Mouse (Mus musculus) limb, embryonic 11.5 days (tissue): ENCODE results near the gene F2. TPM values are rescaled to one million over a fixed set of nuclear protein-coding genes. Genes with fewer than 3 reads are reported as not detected.

Experiments
- ATAC-seq: fragments of 200-750 bp; cut with Nextera tagmentation; 2 replicates; pipeline ENCODE4 v1.8.0; 2017; ENCODE audit warnings: low read depth; ENCODE audit not compliant: insufficient number of reproducible peaks, low FRiP score, low TSS enrichment
- DNase-seq: peaks from one replicate; pipeline ENCODE4 v3.0.0-alpha.2; 2015; ENCODE audit warnings: low spot score
- H3K27ac ChIP-seq: fragments of 300-500 bp; sonication (generic); replicated peaks from 2 replicates; pipeline ENCODE4 v1.5.1; 2014; ENCODE audit warnings: low read depth, mild to moderate bottlenecking, low read length
- H3K27me3 ChIP-seq: fragments of 300-500 bp; sonication (generic); 2 replicates; pipeline ENCODE4 v1.6.1; 2014; ENCODE audit warnings: mild to moderate bottlenecking, low read length, mixed read lengths; ENCODE audit not compliant: control insufficient read depth, insufficient read depth
- H3K36me3 ChIP-seq: fragments of 300-500 bp; sonication (generic); 2 replicates; pipeline ENCODE4 v1.6.1; 2014; ENCODE audit warnings: mild to moderate bottlenecking, low read length, moderate library complexity, mixed read lengths; ENCODE audit not compliant: control insufficient read depth, insufficient read depth
- H3K4me1 ChIP-seq: fragments of 300-500 bp; sonication (generic); 2 replicates; pipeline ENCODE4 v1.6.1; 2014; ENCODE audit warnings: low read length, mixed read lengths; ENCODE audit not compliant: control insufficient read depth, insufficient read depth
- H3K4me2 ChIP-seq: fragments of 300-500 bp; sonication (generic); 2 replicates; pipeline ENCODE4 v1.6.1; 2014; ENCODE audit warnings: low read depth, mild to moderate bottlenecking, moderate library complexity; ENCODE audit not compliant: severe bottlenecking
- H3K4me3 ChIP-seq: fragments of 300-500 bp; sonication (generic); 2 replicates; pipeline ENCODE4 v1.5.1; 2014; ENCODE audit warnings: low read depth, low read length
- H3K9ac ChIP-seq: fragments of 300-500 bp; sonication (generic); 2 replicates; pipeline ENCODE4 v1.6.1; 2014; ENCODE audit warnings: mild to moderate bottlenecking, low read length
- H3K9me3 ChIP-seq: fragments of 300-500 bp; sonication (generic); 2 replicates; pipeline ENCODE4 v1.6.1; 2016; ENCODE audit warnings: low read length; ENCODE audit not compliant: control insufficient read depth
- WGBS: fragments of 180-500 bp; shearing (Covaris S2); extraction: QIAGEN DNeasy Blood & Tissue Kit; methylation state at CpG from one replicate; pipeline ENCODE4 v1.1.7; 2014; 5-methylcytosine and 5-hydroxymethylcytosine counted together
- polyA plus RNA-seq: library from polyadenylated mRNA; unstranded; fragments of >200 nt; fragmentation: Nextera tagmentation; extraction: Ambion mirVana; gene quantifications from 2 replicates; pipeline ENCODE4 v1.2.1, GENCODE M21; 2014

The F2 gene
- polyA plus RNA-seq, 1 experiment from 2014 or later: 0.24 TPM

DNA sequence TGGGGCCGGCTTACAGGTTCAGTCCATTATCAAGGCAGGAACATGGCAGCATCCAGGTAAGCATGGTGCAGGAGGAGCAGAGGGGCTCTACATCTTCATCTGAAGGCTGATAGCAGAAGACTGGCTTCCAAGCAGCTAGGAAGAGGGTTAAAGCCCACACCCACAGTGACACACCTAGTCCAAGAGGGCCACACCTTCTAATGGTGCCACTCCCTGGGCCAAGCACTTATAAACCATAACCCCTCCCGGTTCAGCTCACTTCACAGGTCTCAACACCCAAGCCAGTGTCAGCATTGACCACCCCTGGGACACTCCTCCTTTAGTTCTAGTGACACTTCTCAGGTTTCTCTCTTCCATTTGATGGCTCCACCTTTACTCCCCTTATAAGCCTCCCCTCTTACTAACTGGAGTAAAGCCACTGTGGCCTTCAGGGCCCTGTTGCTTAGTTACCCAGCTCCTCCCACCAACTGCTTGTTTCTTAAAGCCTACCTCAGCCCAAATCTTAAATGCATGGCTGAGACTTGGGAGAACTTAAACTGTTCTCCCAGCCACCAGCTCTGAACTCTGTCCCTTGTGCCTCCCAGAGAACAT, 6.7 kb upstream of the F2 start:
- H3K36me3 ChIP-seq: peaks cover 31% of the 10 kb centered on the region

DNA sequence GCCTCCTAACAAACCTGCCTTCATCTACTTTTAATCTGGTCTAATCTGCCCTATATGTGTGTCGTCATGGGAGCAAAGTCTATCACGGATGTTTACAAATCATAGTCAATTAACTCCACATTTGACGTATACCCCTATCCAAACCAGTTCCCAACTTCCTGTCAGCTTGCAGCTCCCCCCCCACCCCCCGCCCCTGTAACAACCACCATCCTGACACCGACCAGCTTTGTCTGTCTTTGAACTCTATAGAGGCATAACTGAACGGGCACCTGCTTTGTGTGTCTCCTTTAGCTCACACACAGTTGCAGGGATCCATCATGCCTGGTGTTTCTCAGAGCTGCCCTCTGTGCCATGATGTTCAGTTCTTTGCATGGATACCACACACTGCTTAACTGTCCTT, 2.7 kb upstream of the F2 start:
- no peak for ATAC-seq

More for the DNA sequence above, 6.7 kb upstream of the F2 start:
- no peak for DNase-seq
- WGBS: 84% methylated on average over 2 of the region's 2 CpGs
- Histone ChIP-seq H3K27me3 (no peaks in the 10 kb centered on the region), H3K4me1 (no peaks in the 10 kb centered on the region), H3K4me3 (no peak overlapping the region), H3K9ac (no peak overlapping the region), H3K27ac (no peak overlapping the region), H3K9me3 (no peaks in the 10 kb centered on the region), H3K4me2 (no peak overlapping the region)
- no peak for ATAC-seq

DNA sequence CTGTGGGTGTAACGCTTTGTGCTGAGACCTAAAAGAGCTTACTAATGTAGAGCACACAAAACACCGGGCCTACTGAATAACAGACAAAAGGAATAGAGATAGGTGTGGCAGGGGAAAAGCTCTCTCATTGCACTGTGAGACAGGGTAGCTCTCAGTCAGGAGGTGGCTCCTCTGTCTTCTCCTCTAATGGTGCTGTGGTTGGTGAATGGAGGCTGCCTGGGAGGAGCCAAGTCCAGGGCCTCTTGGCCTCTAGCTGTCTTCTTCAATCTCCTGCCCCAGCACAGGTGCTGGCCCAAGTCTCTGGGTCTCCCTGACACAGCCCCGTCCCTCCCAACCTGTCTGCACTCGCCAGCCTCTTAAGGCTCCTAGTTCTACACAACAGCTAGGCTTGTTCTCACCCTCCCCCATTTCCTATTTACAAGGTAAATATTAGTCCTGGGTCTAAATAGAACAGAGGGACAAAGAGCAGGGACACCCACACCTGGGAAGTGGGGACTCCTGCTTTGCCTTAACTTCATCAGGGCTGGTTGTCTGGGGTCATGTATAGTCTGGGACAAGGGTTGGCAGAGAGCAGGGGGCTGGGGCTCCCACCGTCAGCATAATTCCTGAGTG, 619 bp upstream of the F2 start:
- no peak for DNase-seq
- Histone ChIP-seq H3K4me3 (no peak overlapping the region), H3K4me1 (no peaks in the 10 kb centered on the region), H3K9me3 (no peaks in the 10 kb centered on the region), H3K9ac (no peak overlapping the region), H3K27me3 (no peaks in the 10 kb centered on the region), H3K36me3 (no peaks in the 10 kb centered on the region), H3K4me2 (no peak overlapping the region), H3K27ac (no peak overlapping the region)
- WGBS: 81% methylated on average over 5 of the region's 5 CpGs
- no peak for ATAC-seq

More for the DNA sequence above, 2.7 kb upstream of the F2 start:
- Histone ChIP-seq H3K9ac (no peak overlapping the region), H3K4me1 (no peaks in the 10 kb centered on the region), H3K36me3 (no peaks in the 10 kb centered on the region), H3K4me2 (no peak overlapping the region), H3K9me3 (no peaks in the 10 kb centered on the region), H3K4me3 (no peak overlapping the region), H3K27ac (no peak overlapping the region), H3K27me3 (no peaks in the 10 kb centered on the region)
- WGBS: 80% methylated on average over 6 of the region's 6 CpGs
- DNase-seq: no peak

DNA sequence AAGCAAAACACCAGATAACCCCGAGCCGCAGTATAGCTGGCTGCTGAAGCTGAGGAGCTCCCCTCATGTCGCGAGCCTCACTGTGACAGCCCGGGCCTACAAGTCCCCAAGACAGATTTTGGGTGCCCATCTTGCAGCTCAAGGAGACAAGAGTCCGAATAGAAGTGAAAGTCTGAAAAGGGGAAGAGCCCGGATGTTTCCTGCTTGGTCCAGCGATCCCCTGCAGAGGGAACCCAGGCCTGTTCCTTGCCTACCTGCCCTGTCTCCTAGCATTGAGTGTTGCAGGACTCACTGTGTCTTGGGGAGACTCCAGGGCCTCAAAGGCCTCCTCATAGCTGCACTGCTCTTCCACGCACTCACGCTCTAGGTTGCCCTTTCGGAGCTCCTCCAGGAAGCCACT, 728 bp downstream of the F2 start:
- no peak for DNase-seq
- H3K9me3 ChIP-seq: no peaks in the 10 kb centered on the region

DNA sequence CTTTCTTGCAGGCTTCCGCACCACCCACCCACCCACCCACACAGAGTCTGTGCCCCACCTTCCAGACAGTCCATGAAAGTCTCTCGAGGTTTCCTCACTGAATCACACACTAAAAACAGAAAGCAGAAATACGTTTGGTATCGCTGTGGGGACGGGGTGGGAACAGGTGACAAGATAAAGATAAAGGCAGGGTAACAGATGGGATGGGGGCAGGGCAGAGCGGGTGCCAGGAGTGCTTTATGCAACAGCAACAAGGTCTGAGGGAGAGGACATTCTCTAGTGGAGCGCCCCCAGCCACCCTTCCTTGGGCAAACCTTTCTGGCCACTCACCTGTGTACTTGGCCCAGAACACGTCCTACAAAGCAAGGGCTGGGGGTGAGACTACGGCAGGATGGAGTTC, 1.4 kb downstream of the F2 start:
- Histone ChIP-seq H3K4me3 (no peak overlapping the region), H3K27ac (no peak overlapping the region), H3K4me2 (no peak overlapping the region), H3K9me3 (no peaks in the 10 kb centered on the region), H3K9ac (no peak overlapping the region), H3K27me3 (no peaks in the 10 kb centered on the region), H3K36me3 (no peaks in the 10 kb centered on the region), H3K4me1 (no peaks in the 10 kb centered on the region)
- 78% methylated on average over 9 of the region's 9 CpGs for WGBS
- ATAC-seq (no peak), DNase-seq (no peak)

More for the DNA sequence above, 728 bp downstream of the F2 start:
- Histone ChIP-seq H3K9ac (no peak overlapping the region), H3K4me1 (no peaks in the 10 kb centered on the region), H3K36me3 (no peaks in the 10 kb centered on the region), H3K27me3 (no peaks in the 10 kb centered on the region), H3K27ac (no peak overlapping the region), H3K4me3 (no peak overlapping the region), H3K4me2 (no peak overlapping the region)
- ATAC-seq: no peak
- WGBS: 85% methylated on average over 11 of the region's 11 CpGs

DNA sequence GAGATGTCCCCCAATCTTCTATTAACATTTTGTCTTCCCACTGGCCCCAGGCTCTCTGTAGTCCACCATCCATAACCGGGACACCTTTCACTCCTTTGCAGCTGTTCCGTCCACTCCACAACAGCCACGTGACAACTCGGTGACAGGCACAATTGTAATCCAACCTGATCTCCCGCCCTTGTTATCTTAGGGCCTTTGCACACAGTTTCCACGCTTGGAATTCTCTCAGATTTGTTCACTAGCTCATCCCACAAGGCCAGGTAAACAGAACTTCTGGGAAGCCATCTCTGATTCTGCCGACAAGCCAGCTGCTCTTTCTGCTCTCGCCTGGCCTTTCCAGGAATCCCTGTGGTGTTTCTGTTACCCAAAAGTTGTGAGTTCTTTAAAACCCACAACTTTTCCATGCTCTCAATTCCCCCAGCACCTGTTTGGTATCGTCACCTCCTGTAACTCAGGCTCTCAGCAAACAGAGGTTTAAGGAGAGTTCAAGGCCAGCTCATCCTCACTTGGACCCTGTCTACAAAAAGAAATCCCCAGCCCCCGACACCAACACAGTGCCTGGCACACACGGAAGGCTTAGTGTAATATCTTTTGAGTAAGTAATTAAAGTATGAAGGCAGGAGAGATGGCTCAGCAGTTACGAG, 2.8 kb downstream of the F2 start:
- Histone ChIP-seq H3K4me3 (no peak overlapping the region), H3K4me2 (no peak overlapping the region), H3K36me3 (no peaks in the 10 kb centered on the region), H3K9ac (no peak overlapping the region), H3K4me1 (no peaks in the 10 kb centered on the region), H3K27ac (no peak overlapping the region), H3K27me3 (no peaks in the 10 kb centered on the region), H3K9me3 (no peaks in the 10 kb centered on the region)
- WGBS: 84% methylated on average over 12 of the region's 12 CpGs
- DNase-seq (no peak), ATAC-seq (no peak)

DNA sequence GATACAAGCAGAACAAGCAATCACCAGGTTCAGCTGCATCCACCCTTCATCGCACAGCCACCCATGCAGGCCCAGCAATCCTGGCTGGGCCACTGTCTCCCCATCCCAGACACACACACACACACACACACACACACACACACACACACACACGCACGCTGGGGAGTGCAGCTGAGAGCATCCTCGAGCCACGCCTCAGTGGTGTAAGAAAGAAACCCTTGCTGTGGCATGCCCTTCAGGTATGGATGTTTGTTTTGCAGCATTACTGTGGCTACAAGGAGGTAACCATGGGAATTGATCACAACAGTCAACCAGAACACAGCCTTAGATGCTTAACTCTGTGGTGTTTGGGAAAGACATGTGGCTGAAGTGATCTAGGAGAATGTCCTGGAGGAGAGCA, 3.9 kb downstream of the F2 start:
- 86% methylated on average over 5 of the region's 5 CpGs for WGBS
- Histone ChIP-seq H3K36me3 (no peaks in the 10 kb centered on the region), H3K4me2 (no peak overlapping the region), H3K4me3 (no peak overlapping the region), H3K9me3 (no peaks in the 10 kb centered on the region), H3K4me1 (no peaks in the 10 kb centered on the region), H3K27ac (no peak overlapping the region), H3K9ac (no peak overlapping the region), H3K27me3 (no peaks in the 10 kb centered on the region)
- ATAC-seq (no peak), DNase-seq (no peak)

DNA sequence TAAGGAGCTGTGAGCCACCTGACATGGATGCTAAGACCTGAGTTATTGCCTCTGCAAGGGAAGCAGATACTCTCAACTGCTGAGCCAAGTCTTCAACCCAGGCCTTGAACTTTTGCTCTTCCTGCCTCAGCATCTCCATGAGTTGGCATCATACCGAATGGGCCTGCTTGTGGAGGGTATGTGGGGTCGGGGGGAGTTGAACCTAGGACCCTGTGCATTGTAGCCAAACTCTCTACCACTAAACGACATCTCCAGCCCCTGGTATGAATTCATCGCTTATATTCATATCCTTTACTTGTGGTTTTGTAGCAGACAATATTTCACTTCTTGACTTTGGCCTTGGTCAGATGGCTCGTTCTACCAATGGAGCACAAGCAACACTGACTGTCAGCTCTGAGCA, 4.4 kb downstream of the F2 start:
- H3K9me3 ChIP-seq: no peaks in the 10 kb centered on the region
- no peak overlapping the region for H3K4me3 ChIP-seq
- no peaks in the 10 kb centered on the region for H3K36me3 ChIP-seq
- H3K4me2 ChIP-seq: no peak overlapping the region
- no peak overlapping the region for H3K9ac ChIP-seq
- ATAC-seq (no peak), DNase-seq (no peak)
- no peaks in the 10 kb centered on the region for H3K4me1 ChIP-seq
- WGBS: 85% methylated on average over 5 of the region's 5 CpGs
- no peak overlapping the region for H3K27ac ChIP-seq
- no peaks in the 10 kb centered on the region for H3K27me3 ChIP-seq
